Mouse (Mus musculus) erythroblast, embryonic 14.5 days (primary cell): ENCODE data around the gene Hadhb.

Experiments used
- GATA1 ChIP-seq: IDR thresholded peaks from 2 replicates; pipeline ENCODE4 v1.6.1; 2012; ENCODE audit warnings: low read length, inconsistent platforms, mixed read lengths
- TAL1 ChIP-seq: IDR thresholded peaks from 3 replicates; pipeline ENCODE4 v1.6.1; 2012; ENCODE audit warnings: low read length, inconsistent platforms, mixed read lengths

DNA sequence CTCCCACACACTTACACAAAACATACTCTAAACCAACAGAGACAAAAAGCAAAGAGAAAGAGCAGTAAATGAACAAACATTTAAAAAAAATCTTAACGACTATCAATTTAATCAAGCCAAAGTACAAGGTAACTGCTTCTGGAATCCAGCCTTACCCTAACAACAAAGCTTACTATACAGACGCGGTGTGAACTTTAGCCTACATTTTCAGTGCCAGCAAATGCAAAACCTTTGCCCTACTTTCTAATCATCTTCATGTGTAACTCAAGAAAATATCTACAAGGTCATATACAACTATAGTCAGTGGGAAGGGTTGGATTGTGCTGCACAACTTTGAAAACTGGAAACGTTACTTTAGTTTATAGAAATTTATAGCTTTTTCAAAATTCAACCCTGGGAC lies 3.0 kb upstream of the Hadhb start:
- TF ChIP-seq GATA1 (no peak), TAL1 (no peak)
